Mouse (Mus musculus): ENCODE measurements at regions not wholly inside any gene's neighbourhood (a gene's known extent, or its start where the extent isn't known, plus 50 kb on each side); places are given as distances from the start of the nearest gene placed in this dataset.

DNA sequence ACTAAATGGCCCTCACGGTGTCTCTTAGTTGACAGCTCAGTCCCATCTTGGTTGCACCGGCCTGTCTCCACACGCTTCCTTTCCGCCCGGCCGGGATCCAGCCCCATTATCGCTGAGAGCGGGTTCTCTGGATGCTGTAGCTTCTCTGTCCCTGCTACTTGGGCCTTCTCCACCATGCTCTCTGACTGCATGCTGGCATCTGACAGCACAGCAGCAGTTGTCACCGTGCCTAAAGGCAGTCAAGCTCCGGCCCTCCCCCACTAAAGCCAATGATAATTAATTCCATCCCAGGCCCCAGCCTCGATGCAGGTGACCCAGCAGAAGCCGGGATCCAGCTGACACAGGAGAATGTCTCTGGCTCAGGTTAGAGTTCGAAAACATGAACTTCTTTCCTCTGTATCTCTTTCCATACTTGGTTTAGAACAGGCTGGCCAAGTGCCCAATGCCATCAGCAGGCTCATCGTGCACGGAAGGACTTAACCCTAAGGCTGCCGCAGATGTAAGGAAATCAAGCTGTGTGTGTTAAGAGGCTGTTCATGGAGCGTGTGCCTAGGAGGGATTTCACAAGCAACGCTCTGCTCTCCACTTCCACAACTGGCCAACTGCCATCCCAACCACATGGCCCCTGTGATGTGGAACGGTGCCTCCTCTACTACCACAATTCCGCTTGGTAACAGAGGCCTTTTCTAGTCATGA is 76.5 kb upstream of the Gpc1 start:
- no peaks in the 10 kb centered on the region for H3K4me1 ChIP-seq (ENCODE audit: control insufficient read depth in 1 of 2, insufficient read depth in 2 of 2, low read length in 2 of 2)
- H3K27me3 ChIP-seq (ENCODE audit: control insufficient read depth in 1 of 2, insufficient read depth in 2 of 2, low read length in 2 of 2): no peaks in the 10 kb centered on the region
- TF ChIP-seq ZMIZ1 (IDR thresholded peaks at IDR 0.05; ENCODE audit: low read depth, low read length): no peak
- TF ChIP-seq GABPA (IDR thresholded peaks at IDR 0.05; ENCODE audit: low read depth, low read length): no peak
- no peak for TF ChIP-seq USF1 (IDR thresholded peaks at IDR 0.05; ENCODE audit: low read depth, low read length)
- no peak for TF ChIP-seq NELFE (IDR thresholded peaks at IDR 0.05; ENCODE audit: low read depth, low read length)
- no peak for TF ChIP-seq RAD21 (IDR thresholded peaks at IDR 0.05; ENCODE audit: low read depth, low read length)
- TF ChIP-seq KAT2A (conservative IDR thresholded peaks at IDR 0.05; ENCODE audit: low read depth, low read length): no peak
- TF ChIP-seq SIN3A (IDR thresholded peaks at IDR 0.05; ENCODE audit: low read length): no peak
- no peak for TF ChIP-seq ELF1 (IDR thresholded peaks at IDR 0.05; ENCODE audit: low read depth, low read length)
- TF ChIP-seq ZC3H11A (IDR thresholded peaks at IDR 0.05; ENCODE audit: low read depth, low read length): no peak
- TF ChIP-seq TCF12 (IDR thresholded peaks at IDR 0.05; ENCODE audit: low read depth, low read length): no peak
- no peak for TF ChIP-seq ETS1 (IDR thresholded peaks at IDR 0.05; ENCODE audit: low read depth, low read length)
- no peak for TF ChIP-seq E2F4 (IDR thresholded peaks at IDR 0.05; ENCODE audit: borderline replicate concordance, low read depth, low read length)
- no peak for TF ChIP-seq NRF1 (IDR thresholded peaks at IDR 0.05; ENCODE audit: insufficient read depth, low read depth, low read length, poor library complexity, severe bottlenecking)
- no peak for TF ChIP-seq USF2 (IDR thresholded peaks at IDR 0.05; ENCODE audit: borderline replicate concordance in 1 of 2, insufficient read depth in 1 of 2, low read depth in 1 of 2, low read length in 2 of 2)
- no peak for TF ChIP-seq JUND (IDR thresholded peaks at IDR 0.05; ENCODE audit: low read depth, low read length)
- no peak for TF ChIP-seq UBTF (IDR thresholded peaks at IDR 0.05; ENCODE audit: borderline replicate concordance, insufficient read depth, low read depth, low read length)
- no peak for TF ChIP-seq CHD2 (IDR thresholded peaks at IDR 0.05; ENCODE audit: low read length)
- TF ChIP-seq MYC (IDR thresholded peaks at IDR 0.05; ENCODE audit: low read depth, low read length): no peak
- no peak for TF ChIP-seq HCFC1 (IDR thresholded peaks at IDR 0.05; ENCODE audit: low read depth, low read length)
- no peak for TF ChIP-seq MAZ (IDR thresholded peaks at IDR 0.05; ENCODE audit: low read depth, low read length)

More for the DNA sequence above, 76.5 kb upstream of the Gpc1 start:
- Histone ChIP-seq H3K4me3 (ENCODE audit: control insufficient read depth in 1 of 2, insufficient read depth in 1 of 2, low read depth in 2 of 2, low read length in 2 of 2) (no peak overlapping the region), H3K9me3 (replicated peaks; ENCODE audit: insufficient read depth, low read length) (no peaks in the 10 kb centered on the region), H3K9ac (ENCODE audit: control insufficient read depth, low read depth, low read length, poor library complexity, severe bottlenecking) (no peak overlapping the region), H3K27ac (ENCODE audit: control insufficient read depth, low read depth, low read length) (no peak overlapping the region), H3K79me2 (ENCODE audit: control insufficient read depth, insufficient read depth, low read length, poor library complexity) (no peaks in the 10 kb centered on the region), H3K36me3 (ENCODE audit: control insufficient read depth in 1 of 2, insufficient read depth in 2 of 2, low read length in 2 of 2) (no peaks in the 10 kb centered on the region)
- no peak for DNase-seq (ENCODE audit: low read depth, low spot score)
